Mouse (Mus musculus): ENCODE data around the gene Tulp3.

DNA sequence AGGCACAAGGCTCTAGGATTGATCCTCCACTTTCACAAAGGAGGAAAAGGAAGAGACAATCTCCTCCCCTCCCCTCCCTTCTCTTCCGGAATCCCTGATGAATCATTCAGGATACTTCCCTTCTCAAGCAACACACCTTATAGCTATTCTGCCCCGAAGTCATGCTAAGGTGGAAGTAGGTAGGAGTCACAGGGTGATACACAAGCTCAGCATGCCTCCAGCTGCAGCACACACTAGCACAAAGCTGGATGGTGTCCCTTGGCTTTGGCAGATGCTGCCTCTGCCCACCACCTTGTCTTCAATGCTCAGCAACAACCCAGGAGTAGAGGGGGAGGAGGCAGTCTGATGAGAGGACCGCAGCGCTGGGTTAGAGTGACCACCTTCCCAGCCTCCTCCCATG lies 76.6 kb downstream of the Tulp3 start:
- TF ChIP-seq MYOD1 (IDR thresholded peaks at IDR 0.05; ENCODE audit: control insufficient read depth, insufficient read length, low read depth) = no peak
- no peak for TF ChIP-seq CTCF (IDR thresholded peaks at IDR 0.05; ENCODE audit: control insufficient read depth, insufficient read depth, insufficient read length)
- no peak for TF ChIP-seq CEBPB (IDR thresholded peaks at IDR 0.05; ENCODE audit: low read depth)
- no peak for TF ChIP-seq MAX (IDR thresholded peaks at IDR 0.05)
- no peak for TF ChIP-seq USF1 (IDR thresholded peaks at IDR 0.05; ENCODE audit: low read depth)
- no peak for TF ChIP-seq MYOG (IDR thresholded peaks at IDR 0.05; ENCODE audit: control insufficient read depth, extremely low read depth, insufficient read length)
- TF ChIP-seq FOSL1 (IDR thresholded peaks at IDR 0.05; ENCODE audit: insufficient read depth, low read length, poor library complexity, severe bottlenecking) = no peak

Measured in C2C12 (cell line).